Mouse (Mus musculus) colon, adult 2 months (tissue): ENCODE measurements around the gene Prok1. TPM values are rescaled to one million over a fixed set of nuclear protein-coding genes. Genes with fewer than 3 reads are reported as not detected.

Experiments used
- polyA plus RNA-seq: library from polyadenylated mRNA; depleted of rRNA; stranded (reverse); fragments of >200 nt; gene quantifications from 2 replicates; pipeline ENCODE4 v1.2.3, GENCODE M21; 2012; rRNA removed

Gene Prok1
- 0.23 TPM in 1 of 2 replicates, not detected in the other for polyA plus RNA-seq

GRCm38 (mm10) chr3:107239607-107240006 lies at the start of gene Prok1:
Gene Prok1 (minus strand): TSS chr3:107239707.

GRCm38 (mm10) chr3:107278479-107279269 lies 39.2 kb upstream of the Prok1 start, which contains the start of gene Lamtor5:
Gene Lamtor5 (plus strand): TSS chr3:107278858.

GRCm38 (mm10) chr3:107230527-107230926 lies 9.0 kb downstream of the Prok1 start, which contains the start of gene A630076J17Rik:
Gene A630076J17Rik (plus strand): TSS chr3:107230614.

GRCm38 (mm10) chr3:107221608-107222007 lies 17.9 kb downstream of the Prok1 start, which contains the start of gene Cym:
Gene Cym (minus strand): TSS chr3:107221732.

Other genes starting within 250 kb of the Prok1 start
- gene Kcna3, start 203.5 kb downstream of the Prok1 start, polyA plus RNA-seq: 1.7 and 1.8 TPM in 2 replicates
- gene Kcna2, start 138.6 kb downstream of the Prok1 start, polyA plus RNA-seq: 0.88 and 1.1 TPM in 2 replicates
- gene Kcna10, start 56.7 kb downstream of the Prok1 start, polyA plus RNA-seq: not detected in 2 replicates
- gene Cym, start 18.0 kb downstream of the Prok1 start, polyA plus RNA-seq: not detected in 2 replicates
- not detected in 2 replicates for gene A630076J17Rik, start 9.1 kb downstream of the Prok1 start, polyA plus RNA-seq
- 73.7 and 86.9 TPM in 2 replicates for gene Lamtor5, start 39.2 kb upstream of the Prok1 start, polyA plus RNA-seq
- not detected in 2 replicates for gene Slc16a4, start 51.5 kb upstream of the Prok1 start, polyA plus RNA-seq
- 4.8 and 5.4 TPM in 2 replicates for gene Rbm15, start 94.0 kb upstream of the Prok1 start, polyA plus RNA-seq
- gene Kcnc4, start 219.8 kb upstream of the Prok1 start, polyA plus RNA-seq: 0.65 and 1.1 TPM in 2 replicates